Mouse (Mus musculus) hindbrain, postnatal 0 days (tissue): ENCODE data around the gene Gsn. TPM values are rescaled to one million over a fixed set of nuclear protein-coding genes. Genes with fewer than 3 reads are reported as not detected.

ENCODE experiments used
- ATAC-seq: fragments of 200-750 bp; cut with Nextera tagmentation; 2 replicates; pipeline ENCODE4 v1.8.0; 2017; ENCODE audit warnings: mild to moderate bottlenecking, moderate TSS enrichment, moderate library complexity
- DNase-seq: peaks from one replicate; pipeline ENCODE4 v3.0.0-alpha.2; 2015; ENCODE audit warnings: low spot score
- H3K27ac ChIP-seq: fragments of 300-500 bp; sonication (generic); 2 replicates; pipeline ENCODE4 v1.5.1; 2014; ENCODE audit warnings: mild to moderate bottlenecking
- H3K27me3 ChIP-seq: fragments of 300-500 bp; sonication (generic); 2 replicates; pipeline ENCODE4 v1.6.1; 2014; ENCODE audit warnings: low read length, mixed read lengths; ENCODE audit not compliant: insufficient read depth
- H3K36me3 ChIP-seq: fragments of 300-500 bp; sonication (generic); 2 replicates; pipeline ENCODE4 v1.6.1; 2014; ENCODE audit warnings: low read length, mixed read lengths; ENCODE audit not compliant: insufficient read depth
- H3K4me1 ChIP-seq: fragments of 300-500 bp; sonication (generic); 2 replicates; pipeline ENCODE4 v1.6.1; 2014; ENCODE audit warnings: antibody characterized with exemption, low read length, mixed read lengths; ENCODE audit not compliant: insufficient read depth
- H3K4me2 ChIP-seq: fragments of 300-500 bp; sonication (generic); 2 replicates; pipeline ENCODE4 v1.6.1; 2014; ENCODE audit warnings: low read depth, mild to moderate bottlenecking, low read length, moderate library complexity, mixed read lengths
- H3K4me3 ChIP-seq: fragments of 300-500 bp; sonication (generic); 2 replicates; pipeline ENCODE4 v1.5.1; 2014; ENCODE audit warnings: low read length
- H3K9ac ChIP-seq: fragments of 300-500 bp; sonication (generic); replicated peaks from 2 replicates; pipeline ENCODE4 v1.6.1; 2014; ENCODE audit warnings: mild to moderate bottlenecking, low read length, moderate library complexity, mixed read lengths
- H3K9me3 ChIP-seq: fragments of 300-500 bp; sonication (generic); 2 replicates; pipeline ENCODE4 v1.6.1; 2016; ENCODE audit warnings: low read length, mixed read lengths
- CTCF ChIP-seq: IDR thresholded peaks from 2 replicates; pipeline ENCODE4 v1.5.1; 2016; ENCODE audit warnings: antibody characterized with exemption, control low read depth, low read depth
- WGBS: fragments of 180-500 bp; shearing (Covaris S2); extraction: QIAGEN DNeasy Blood & Tissue Kit; methylation state at CpG from one replicate; pipeline ENCODE4 v1.1.7; 2014; 5-methylcytosine and 5-hydroxymethylcytosine counted together
- polyA plus RNA-seq: library from polyadenylated mRNA; unstranded; fragments of >200 nt; fragmentation: Nextera tagmentation; extraction: Ambion mirVana; gene quantifications from 2 replicates; pipeline ENCODE4 v1.2.1, GENCODE M21; 2015
- total RNA-seq: library from RNA; depleted of rRNA; stranded (reverse); fragments of >200 nt; gene quantifications from 2 replicates; pipeline ENCODE4 v1.2.3, GENCODE M21; 2014

Gsn gene
- total and polyA plus RNA-seq, 2 experiments from 2014 or later: 33.8 to 50.1 TPM

DNA sequence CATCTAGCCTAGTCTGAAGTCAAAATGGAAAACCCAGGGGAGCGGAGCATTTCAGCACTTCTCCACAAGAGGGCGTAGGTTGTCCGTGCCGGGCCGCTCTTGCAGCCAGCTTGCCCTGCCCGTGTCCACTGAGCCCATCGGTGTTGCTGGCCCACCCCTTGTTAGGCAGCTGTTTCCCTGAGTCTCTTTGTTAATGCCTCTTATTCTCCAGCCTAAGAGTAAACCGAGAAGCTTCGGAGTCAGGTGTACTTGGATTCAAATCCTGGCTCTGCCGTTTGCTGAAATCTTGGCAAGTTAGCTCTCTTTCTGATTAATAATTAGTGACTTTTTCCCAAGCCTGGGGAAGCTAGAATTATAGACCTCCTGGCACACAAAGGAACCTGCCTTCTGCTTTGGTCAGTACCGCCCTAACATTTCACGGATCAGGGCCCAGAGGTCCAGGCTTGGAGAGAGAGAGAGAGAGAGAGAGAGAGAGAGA, 41.3 kb upstream of the Gsn start:
- 3% methylated on average over 12 of the region's 12 CpGs for WGBS
- no peak overlapping the region for H3K9ac ChIP-seq
- no peaks in the 10 kb centered on the region for H3K27me3 ChIP-seq
- ATAC-seq: peak; percentile 90
- H3K36me3 ChIP-seq: no peaks in the 10 kb centered on the region
- no peaks in the 10 kb centered on the region for H3K4me1 ChIP-seq
- peak overlapping the region; percentile 48; the same call in 1 of the 2 replicates for H3K27ac ChIP-seq
- H3K9me3 ChIP-seq: no peaks in the 10 kb centered on the region
- peak overlapping the region; percentile 33 for H3K4me2 ChIP-seq
- H3K4me3 ChIP-seq: no peak overlapping the region
- TF ChIP-seq CTCF: peak; percentile 97
- DNase-seq: peak; percentile 89

GRCm38 (mm10) chr2:35215363-35215762, 40.8 kb upstream of the Gsn start:
- no peak overlapping the region for H3K4me3 ChIP-seq
- H3K4me1 ChIP-seq: no peaks in the 10 kb centered on the region
- H3K4me2 ChIP-seq: peak overlapping the region; percentile 33; the same call in 1 of the 2 replicates
- TF ChIP-seq CTCF: no peak
- no peaks in the 10 kb centered on the region for H3K9me3 ChIP-seq
- peak overlapping the region; percentile 48; the same call in 1 of the 2 replicates for H3K27ac ChIP-seq
- 33% methylated on average over 14 of the region's 14 CpGs for WGBS
- ATAC-seq: peak; percentile 7; the same call in 1 of the 2 replicates
- H3K36me3 ChIP-seq: no peaks in the 10 kb centered on the region
- no peak overlapping the region for H3K9ac ChIP-seq
- peak; percentile 18 for DNase-seq
- H3K27me3 ChIP-seq: no peaks in the 10 kb centered on the region

GRCm38 (mm10) chr2:35216701-35217100, 39.5 kb upstream of the Gsn start:
- DNase-seq: no peak
- Histone ChIP-seq H3K4me3 (no peak overlapping the region), H3K9me3 (no peaks in the 10 kb centered on the region), H3K27me3 (no peaks in the 10 kb centered on the region), H3K4me1 (no peaks in the 10 kb centered on the region), H3K36me3 (no peaks in the 10 kb centered on the region), H3K4me2 (no peak overlapping the region), H3K27ac (no peak overlapping the region), H3K9ac (no peak overlapping the region)
- no peak for ATAC-seq
- WGBS: 89% methylated on average over 2 of the region's 2 CpGs
- no peak for TF ChIP-seq CTCF

- no peaks in the 10 kb centered on the region for H3K4me1 ChIP-seq
- ATAC-seq: no peak
- H3K27ac ChIP-seq: no peak overlapping the region
- H3K9ac ChIP-seq: no peak overlapping the region
- WGBS: 98% methylated on average over 3 of the region's 3 CpGs
- H3K9me3 ChIP-seq: no peaks in the 10 kb centered on the region
- H3K27me3 ChIP-seq: no peaks in the 10 kb centered on the region
- H3K36me3 ChIP-seq: no peaks in the 10 kb centered on the region
- no peak for TF ChIP-seq CTCF
- no peak overlapping the region for H3K4me3 ChIP-seq
- DNase-seq: no peak
- no peak overlapping the region for H3K4me2 ChIP-seq
Observed at GRCm38 (mm10) chr2:35218736-35219135, 37.4 kb upstream of the Gsn start.

DNA sequence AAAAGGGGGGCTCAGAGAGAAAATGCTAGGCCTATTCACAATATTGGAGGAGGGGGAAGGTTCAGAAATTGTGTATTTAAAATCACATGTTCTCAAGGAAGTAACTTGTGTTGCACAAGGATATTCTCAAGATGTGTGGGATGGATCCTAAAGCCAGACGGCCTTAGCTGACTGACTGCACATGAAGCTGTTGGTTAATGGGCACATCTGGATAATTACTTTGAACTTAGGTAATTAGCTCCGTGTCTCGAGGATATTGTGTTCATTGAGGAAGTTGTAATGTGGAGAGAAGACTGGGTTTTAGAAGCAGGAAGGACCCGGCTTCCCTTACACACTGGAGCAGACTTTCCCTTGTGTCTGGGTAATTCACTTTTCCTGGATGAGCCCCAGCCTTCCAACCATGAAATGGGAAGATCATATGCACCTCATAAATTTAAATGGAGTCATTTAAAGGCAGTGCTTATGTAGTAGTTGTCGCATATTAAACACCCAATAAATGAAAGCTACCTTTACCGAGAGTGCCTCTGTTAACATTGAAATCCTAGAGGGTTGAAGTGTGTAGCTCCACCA, 33.3 kb upstream of the Gsn start:
- H3K27ac ChIP-seq: no peak overlapping the region
- TF ChIP-seq CTCF: no peak
- no peaks in the 10 kb centered on the region for H3K27me3 ChIP-seq
- DNase-seq: no peak
- H3K9ac ChIP-seq: no peak overlapping the region
- WGBS: 75% methylated on average over 6 of the region's 6 CpGs
- no peaks in the 10 kb centered on the region for H3K36me3 ChIP-seq
- no peaks in the 10 kb centered on the region for H3K4me1 ChIP-seq
- ATAC-seq: no peak
- no peak overlapping the region for H3K4me2 ChIP-seq
- no peaks in the 10 kb centered on the region for H3K9me3 ChIP-seq
- H3K4me3 ChIP-seq: no peak overlapping the region

DNA sequence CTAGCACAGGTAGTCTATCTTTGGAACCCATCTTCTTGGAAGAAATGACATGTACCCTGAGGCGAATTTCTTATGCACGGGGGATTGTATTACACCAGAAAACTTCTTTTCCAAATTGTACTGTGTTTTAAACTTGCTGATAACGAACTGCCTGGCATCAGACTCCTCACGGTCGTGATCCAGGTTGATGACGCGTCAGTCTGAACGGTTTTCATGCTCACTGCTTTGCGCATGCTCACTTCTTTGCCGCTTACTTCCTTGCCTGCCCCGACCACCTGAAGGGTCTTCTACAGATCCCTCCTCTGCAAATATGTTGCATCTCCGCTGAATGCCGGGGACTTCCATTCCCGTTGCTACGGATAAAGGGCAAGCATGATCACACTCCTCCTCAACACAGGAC, 31.9 kb upstream of the Gsn start:
- no peak overlapping the region for H3K4me3 ChIP-seq
- no peaks in the 10 kb centered on the region for H3K36me3 ChIP-seq
- 90% methylated on average over 15 of the region's 15 CpGs for WGBS
- TF ChIP-seq CTCF: no peak
- no peak overlapping the region for H3K4me2 ChIP-seq
- ATAC-seq: no peak
- no peak overlapping the region for H3K9ac ChIP-seq
- H3K4me1 ChIP-seq: no peaks in the 10 kb centered on the region
- no peak for DNase-seq
- no peaks in the 10 kb centered on the region for H3K9me3 ChIP-seq
- no peaks in the 10 kb centered on the region for H3K27me3 ChIP-seq
- H3K27ac ChIP-seq: no peak overlapping the region

- DNase-seq: no peak
- no peak overlapping the region for H3K9ac ChIP-seq
- WGBS: 38% methylated on average over 4 of the region's 4 CpGs
- H3K9me3 ChIP-seq: no peaks in the 10 kb centered on the region
- no peak overlapping the region for H3K4me2 ChIP-seq
- no peak overlapping the region for H3K4me3 ChIP-seq
- TF ChIP-seq CTCF: no peak
- no peak for ATAC-seq
- H3K27me3 ChIP-seq: no peaks in the 10 kb centered on the region
- no peak overlapping the region for H3K27ac ChIP-seq
- no peaks in the 10 kb centered on the region for H3K36me3 ChIP-seq
- H3K4me1 ChIP-seq: no peaks in the 10 kb centered on the region
Observed at GRCm38 (mm10) chr2:35228145-35228544, 28.0 kb upstream of the Gsn start.
